Mouse (Mus musculus): ENCODE results near the gene Ccr1. TPM values are rescaled to one million over a fixed set of nuclear protein-coding genes. Genes with fewer than 3 reads are reported as not detected.

Gene Ccr1
- polyA plus RNA-seq, 1 experiment from 2014 or later: 0.76 TPM

- H3K4me1 ChIP-seq (ENCODE audit: control insufficient read depth, insufficient read depth, low read depth, low read length): no peaks in the 10 kb centered on the region
- no peak overlapping the region for H3K4me2 ChIP-seq (ENCODE audit: low read length)
- H3K9ac ChIP-seq (ENCODE audit: low read depth, low read length): no peak overlapping the region
- no peaks in the 10 kb centered on the region for H3K36me3 ChIP-seq (ENCODE audit: control insufficient read depth, insufficient read depth, low read length)
- H3K9me3 ChIP-seq (ENCODE audit: control insufficient read depth, low read length): no peaks in the 10 kb centered on the region
- no peak for ATAC-seq
- no peaks in the 10 kb centered on the region for H3K27me3 ChIP-seq (replicated peaks; ENCODE audit: control insufficient read depth, insufficient read depth, low read length)
- H3K27ac ChIP-seq (ENCODE audit: low read depth, low read length): no peak overlapping the region
- H3K4me3 ChIP-seq (ENCODE audit: low read length): no peak overlapping the region
These were observed 27.9 kb downstream of the Ccr1 start for GRCm38 (mm10) chr9:123940628-123941027.

- Histone ChIP-seq H3K9ac (ENCODE audit: low read depth, low read length) (no peak overlapping the region), H3K27me3 (replicated peaks; ENCODE audit: control insufficient read depth, insufficient read depth, low read length) (no peaks in the 10 kb centered on the region), H3K4me3 (ENCODE audit: low read length) (no peak overlapping the region), H3K36me3 (ENCODE audit: control insufficient read depth, insufficient read depth, low read length) (no peaks in the 10 kb centered on the region), H3K4me1 (ENCODE audit: control insufficient read depth, insufficient read depth, low read depth, low read length) (no peaks in the 10 kb centered on the region), H3K27ac (ENCODE audit: low read depth, low read length) (no peak overlapping the region), H3K4me2 (ENCODE audit: low read length) (no peak overlapping the region), H3K9me3 (ENCODE audit: control insufficient read depth, low read length) (no peaks in the 10 kb centered on the region)
- WGBS: 91% methylated on average over 1 of the region's 1 CpGs
- ATAC-seq: no peak
These were observed 28.3 kb downstream of the Ccr1 start for GRCm38 (mm10) chr9:123940168-123940567.

- Histone ChIP-seq H3K9ac (ENCODE audit: low read depth, low read length) (no peak overlapping the region), H3K27me3 (replicated peaks; ENCODE audit: control insufficient read depth, insufficient read depth, low read length) (no peaks in the 10 kb centered on the region), H3K4me1 (ENCODE audit: control insufficient read depth, insufficient read depth, low read depth, low read length) (no peaks in the 10 kb centered on the region), H3K36me3 (ENCODE audit: control insufficient read depth, insufficient read depth, low read length) (no peaks in the 10 kb centered on the region), H3K4me2 (ENCODE audit: low read length) (no peak overlapping the region), H3K4me3 (ENCODE audit: low read length) (no peak overlapping the region), H3K27ac (ENCODE audit: low read depth, low read length) (no peak overlapping the region), H3K9me3 (ENCODE audit: control insufficient read depth, low read length) (no peaks in the 10 kb centered on the region)
- WGBS: 93% methylated on average over 2 of the region's 2 CpGs
- ATAC-seq: no peak
These were observed 30.5 kb downstream of the Ccr1 start for GRCm38 (mm10) chr9:123937989-123938388.

GRCm38 (mm10) chr9:123936604-123937280, 31.8 kb downstream of the Ccr1 start:
- no peak overlapping the region for H3K4me2 ChIP-seq (ENCODE audit: low read length)
- H3K4me1 ChIP-seq (ENCODE audit: control insufficient read depth, insufficient read depth, low read depth, low read length): no peaks in the 10 kb centered on the region
- 89% methylated on average over 9 of the region's 9 CpGs for WGBS
- no peaks in the 10 kb centered on the region for H3K36me3 ChIP-seq (ENCODE audit: control insufficient read depth, insufficient read depth, low read length)
- H3K27me3 ChIP-seq (replicated peaks; ENCODE audit: control insufficient read depth, insufficient read depth, low read length): no peaks in the 10 kb centered on the region
- no peak overlapping the region for H3K4me3 ChIP-seq (ENCODE audit: low read length)
- H3K9ac ChIP-seq (ENCODE audit: low read depth, low read length): no peak overlapping the region
- no peak overlapping the region for H3K27ac ChIP-seq (ENCODE audit: low read depth, low read length)
- H3K9me3 ChIP-seq (ENCODE audit: control insufficient read depth, low read length): no peaks in the 10 kb centered on the region
- no peak for ATAC-seq

- Histone ChIP-seq H3K9ac (ENCODE audit: low read depth, low read length) (no peak overlapping the region), H3K4me1 (ENCODE audit: control insufficient read depth, insufficient read depth, low read depth, low read length) (no peaks in the 10 kb centered on the region), H3K36me3 (ENCODE audit: control insufficient read depth, insufficient read depth, low read length) (no peaks in the 10 kb centered on the region), H3K27me3 (replicated peaks; ENCODE audit: control insufficient read depth, insufficient read depth, low read length) (no peaks in the 10 kb centered on the region), H3K4me2 (ENCODE audit: low read length) (no peak overlapping the region), H3K4me3 (ENCODE audit: low read length) (no peak overlapping the region), H3K27ac (ENCODE audit: low read depth, low read length) (no peak overlapping the region), H3K9me3 (ENCODE audit: control insufficient read depth, low read length) (no peaks in the 10 kb centered on the region)
- no peak for ATAC-seq
- 96% methylated on average over 5 of the region's 5 CpGs for WGBS
These were observed 32.7 kb downstream of the Ccr1 start for GRCm38 (mm10) chr9:123935776-123936175.

GRCm38 (mm10) chr9:123935346-123935745, 33.1 kb downstream of the Ccr1 start:
- Histone ChIP-seq H3K9me3 (ENCODE audit: control insufficient read depth, low read length) (no peaks in the 10 kb centered on the region), H3K9ac (ENCODE audit: low read depth, low read length) (no peak overlapping the region), H3K27me3 (replicated peaks; ENCODE audit: control insufficient read depth, insufficient read depth, low read length) (no peaks in the 10 kb centered on the region), H3K4me2 (ENCODE audit: low read length) (no peak overlapping the region), H3K36me3 (ENCODE audit: control insufficient read depth, insufficient read depth, low read length) (no peaks in the 10 kb centered on the region), H3K27ac (ENCODE audit: low read depth, low read length) (no peak overlapping the region), H3K4me3 (ENCODE audit: low read length) (no peak overlapping the region), H3K4me1 (ENCODE audit: control insufficient read depth, insufficient read depth, low read depth, low read length) (no peaks in the 10 kb centered on the region)
- WGBS: 89% methylated on average over 6 of the region's 6 CpGs
- ATAC-seq: no peak

GRCm38 (mm10) chr9:123933716-123934445, 34.6 kb downstream of the Ccr1 start:
- Histone ChIP-seq H3K9ac (ENCODE audit: low read depth, low read length) (no peak overlapping the region), H3K27me3 (replicated peaks; ENCODE audit: control insufficient read depth, insufficient read depth, low read length) (no peaks in the 10 kb centered on the region), H3K9me3 (ENCODE audit: control insufficient read depth, low read length) (no peaks in the 10 kb centered on the region), H3K4me1 (ENCODE audit: control insufficient read depth, insufficient read depth, low read depth, low read length) (no peaks in the 10 kb centered on the region), H3K4me3 (ENCODE audit: low read length) (no peak overlapping the region), H3K36me3 (ENCODE audit: control insufficient read depth, insufficient read depth, low read length) (no peaks in the 10 kb centered on the region), H3K4me2 (ENCODE audit: low read length) (no peak overlapping the region), H3K27ac (ENCODE audit: low read depth, low read length) (no peak overlapping the region)
- no peak for ATAC-seq
- 91% methylated on average over 5 of the region's 5 CpGs for WGBS

GRCm38 (mm10) chr9:123932911-123933675, 35.4 kb downstream of the Ccr1 start:
- no peak for ATAC-seq
- 95% methylated on average over 19 of the region's 19 CpGs for WGBS

More at GRCm38 (mm10) chr9:123932911-123933675, 35.4 kb downstream of the Ccr1 start:
- Histone ChIP-seq H3K4me1 (ENCODE audit: control insufficient read depth, insufficient read depth, low read depth, low read length) (no peaks in the 10 kb centered on the region), H3K4me2 (ENCODE audit: low read length) (no peak overlapping the region), H3K27ac (ENCODE audit: low read depth, low read length) (no peak overlapping the region), H3K9me3 (ENCODE audit: control insufficient read depth, low read length) (no peaks in the 10 kb centered on the region), H3K27me3 (replicated peaks; ENCODE audit: control insufficient read depth, insufficient read depth, low read length) (no peaks in the 10 kb centered on the region), H3K4me3 (ENCODE audit: low read length) (no peak overlapping the region), H3K36me3 (ENCODE audit: control insufficient read depth, insufficient read depth, low read length) (no peaks in the 10 kb centered on the region), H3K9ac (ENCODE audit: low read depth, low read length) (no peak overlapping the region)

Measured in hindbrain, embryonic 16.5 days (tissue).